Mouse (Mus musculus) MEL (cell line): Measurements from ENCODE around the gene Pomp.

Experiments used
- CTCF ChIP-seq, 3 experiments: IDR thresholded peaks in 2 of 3; conservative IDR thresholded peaks in 1 of 3; 2 replicates each; pipeline ENCODE4 v1.5.1; 2011 to 2012; ENCODE audit warnings: low read length in 3 of 3, low read depth in 2 of 3, mild to moderate bottlenecking in 2 of 3, improper control_type of control experiment in 1 of 3, inconsistent platforms in 1 of 3, mixed read lengths in 1 of 3, moderate library complexity in 1 of 3; ENCODE audit not compliant: control insufficient read depth in 1 of 3, insufficient read depth in 1 of 3, poor library complexity in 1 of 3, severe bottlenecking in 1 of 3
- EP300 ChIP-seq, 2 experiments: IDR thresholded peaks; 2 replicates each; pipeline ENCODE4 v1.6.1; 2011; ENCODE audit warnings: improper control_type of control experiment in 2 of 2, low read length in 2 of 2, low read depth in 1 of 2, mild to moderate bottlenecking in 1 of 2
- GATA1 ChIP-seq: IDR thresholded peaks from 2 replicates; pipeline ENCODE4 v1.6.1; 2011; ENCODE audit warnings: low read depth, low read length, improper control_type of control experiment
- MAFK ChIP-seq: IDR thresholded peaks from 2 replicates; pipeline ENCODE4 v1.6.1; 2011; ENCODE audit warnings: low read depth, mild to moderate bottlenecking, low read length, improper control_type of control experiment, borderline replicate concordance
- MAX ChIP-seq: IDR thresholded peaks from 2 replicates; pipeline ENCODE4 v1.6.1; 2011; ENCODE audit warnings: low read length, improper control_type of control experiment

- TF ChIP-seq CTCF (IDR thresholded peaks at IDR 0.05 in 2 of 3, conservative IDR thresholded peaks at IDR 0.05 in 1 of 3; ENCODE audit: control insufficient read depth in 1 of 3, insufficient read depth in 1 of 3, low read depth in 2 of 3, low read length in 3 of 3, poor library complexity in 1 of 3, severe bottlenecking in 1 of 3): no peak
- TF ChIP-seq MAFK: no peak
- TF ChIP-seq GATA1: no peak
- no peak for TF ChIP-seq MAX
- no peak for TF ChIP-seq EP300 (IDR thresholded peaks at IDR 0.05; ENCODE audit: low read depth in 1 of 2, low read length in 2 of 2)
These were observed 45.3 kb upstream of the Pomp start for GRCm38 (mm10) chr5:147814971-147815370.
